Mouse (Mus musculus) G1E (cell line): Measurements from ENCODE around the gene Coro1b.

Experiments
- CTCF ChIP-seq: IDR thresholded peaks from 2 replicates; pipeline ENCODE4 v1.5.1; 2012; ENCODE audit warnings: low read depth, low read length, inconsistent platforms, mixed read lengths
- GATA1 ChIP-seq: IDR thresholded peaks from 2 replicates; pipeline ENCODE4 v1.6.1; 2012; ENCODE audit warnings: borderline replicate concordance, low read length, inconsistent platforms, mixed read lengths
- POLR2AphosphoS5 ChIP-seq: IDR thresholded peaks from 2 replicates; pipeline ENCODE4 v1.6.1; 2012; ENCODE audit warnings: low read depth, low read length, inconsistent platforms; ENCODE audit not compliant: insufficient replicate concordance
- TAL1 ChIP-seq: conservative IDR thresholded peaks from 2 replicates; pipeline ENCODE4 v1.6.1; 2012; ENCODE audit warnings: low read depth, low read length, inconsistent platforms, mixed read lengths

DNA sequence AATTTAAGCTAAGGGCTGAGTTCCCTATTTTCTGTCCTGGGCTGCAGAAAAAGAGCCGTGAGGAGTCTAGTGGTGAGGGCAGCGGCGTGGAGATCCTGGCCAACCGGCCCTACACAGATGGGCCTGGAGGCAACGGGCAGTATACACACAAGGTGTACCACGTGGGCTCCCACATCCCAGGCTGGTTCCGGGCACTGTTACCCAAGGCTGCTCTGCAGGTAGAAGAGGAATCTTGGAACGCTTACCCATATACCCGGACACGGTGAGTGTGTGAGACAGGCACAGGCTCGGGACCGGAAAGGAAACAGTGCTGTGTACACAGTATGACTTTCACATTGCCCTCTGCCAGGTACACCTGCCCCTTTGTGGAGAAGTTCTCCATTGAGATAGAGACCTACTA, 45.8 kb upstream of the Coro1b start:
- no peak for TF ChIP-seq CTCF
- no peak for TF ChIP-seq GATA1
- no peak for TF ChIP-seq POLR2AphosphoS5
- no peak for TF ChIP-seq TAL1
